Mouse (Mus musculus): ENCODE measurements around the gene Nudt4. TPM values are rescaled to one million over a fixed set of nuclear protein-coding genes. Genes with fewer than 3 reads are reported as not detected.

The Nudt4 gene
- polyA plus RNA-seq, 1 experiment from 2014 or later, result 79.2 TPM

GRCm38 (mm10) chr10:95548154-95548826 lies 15.7 kb downstream of the Nudt4 start:
- no peak overlapping the region for H3K27ac ChIP-seq (replicated peaks)
- no peak overlapping the region for H3K4me3 ChIP-seq
- H3K4me1 ChIP-seq, result peaks cover 14% of the 10 kb centered on the region
- H3K4me2 ChIP-seq (replicated peaks), result no peak overlapping the region
- WGBS, result 86% methylated on average over 11 of the region's 11 CpGs
- peaks cover 31% of the 10 kb centered on the region for H3K36me3 ChIP-seq
- H3K27me3 ChIP-seq, result no peaks in the 10 kb centered on the region
- ATAC-seq (replicated peaks), result no peak
- H3K9me3 ChIP-seq, result no peaks in the 10 kb centered on the region
- no peak overlapping the region for H3K9ac ChIP-seq (replicated peaks)

GRCm38 (mm10) chr10:95546178-95546577 lies 17.8 kb downstream of the Nudt4 start:
- H3K9ac ChIP-seq (replicated peaks), result no peak overlapping the region
- no peak for ATAC-seq (replicated peaks)
- no peaks in the 10 kb centered on the region for H3K9me3 ChIP-seq
- peaks cover 34% of the 10 kb centered on the region for H3K36me3 ChIP-seq
- no peaks in the 10 kb centered on the region for H3K27me3 ChIP-seq
- no peak overlapping the region for H3K27ac ChIP-seq (replicated peaks)
- no peak overlapping the region for H3K4me3 ChIP-seq
- peaks cover 8% of the 10 kb centered on the region; the same call in 1 of the 2 replicates for H3K4me1 ChIP-seq
- no peak overlapping the region for H3K4me2 ChIP-seq (replicated peaks)
- 93% methylated on average over 2 of the region's 2 CpGs for WGBS

GRCm38 (mm10) chr10:95545051-95545450 lies 18.9 kb downstream of the Nudt4 start:
- Histone ChIP-seq H3K36me3 (peaks cover 34% of the 10 kb centered on the region), H3K4me3 (no peak overlapping the region), H3K27me3 (no peaks in the 10 kb centered on the region), H3K9me3 (no peaks in the 10 kb centered on the region), H3K4me1 (peaks cover 8% of the 10 kb centered on the region; the same call in 1 of the 2 replicates), H3K4me2 (replicated peaks) (no peak overlapping the region), H3K27ac (replicated peaks) (peak overlapping the region; percentile 11; the same call in 1 of the 2 replicates), H3K9ac (replicated peaks) (no peak overlapping the region)
- WGBS, result 65% methylated on average over 4 of the region's 4 CpGs
- no peak for ATAC-seq (replicated peaks)

GRCm38 (mm10) chr10:95544651-95545050 lies 19.3 kb downstream of the Nudt4 start:
- peaks cover 32% of the 10 kb centered on the region for H3K36me3 ChIP-seq
- H3K9ac ChIP-seq (replicated peaks), result no peak overlapping the region
- 55% methylated on average over 2 of the region's 2 CpGs for WGBS
- peaks cover 8% of the 10 kb centered on the region; the same call in 1 of the 2 replicates for H3K4me1 ChIP-seq
- H3K4me2 ChIP-seq (replicated peaks), result no peak overlapping the region
- H3K4me3 ChIP-seq, result no peak overlapping the region
- H3K27me3 ChIP-seq, result no peaks in the 10 kb centered on the region
- peak overlapping the region; percentile 11; the same call in 1 of the 2 replicates for H3K27ac ChIP-seq (replicated peaks)
- no peak for ATAC-seq (replicated peaks)
- H3K9me3 ChIP-seq, result no peaks in the 10 kb centered on the region

- no peak for ATAC-seq (replicated peaks)
- H3K4me1 ChIP-seq, result peaks cover 8% of the 10 kb centered on the region; the same call in 1 of the 2 replicates
- H3K27ac ChIP-seq (replicated peaks), result no peak overlapping the region
- H3K36me3 ChIP-seq, result peaks cover 28% of the 10 kb centered on the region
- H3K4me3 ChIP-seq, result no peak overlapping the region
- no peak overlapping the region for H3K9ac ChIP-seq (replicated peaks)
- no peaks in the 10 kb centered on the region for H3K9me3 ChIP-seq
- H3K27me3 ChIP-seq, result no peaks in the 10 kb centered on the region
- H3K4me2 ChIP-seq (replicated peaks), result no peak overlapping the region
Measured at GRCm38 (mm10) chr10:95544004-95544403, 19.9 kb downstream of the Nudt4 start.

GRCm38 (mm10) chr10:95543377-95543776 lies 20.6 kb downstream of the Nudt4 start:
- no peak for ATAC-seq (replicated peaks)

GRCm38 (mm10) chr10:95542916-95543315 lies 21.0 kb downstream of the Nudt4 start:
- Histone ChIP-seq H3K4me1 (peaks cover 8% of the 10 kb centered on the region; the same call in 1 of the 2 replicates), H3K36me3 (peaks cover 20% of the 10 kb centered on the region), H3K4me3 (no peak overlapping the region), H3K9me3 (no peaks in the 10 kb centered on the region), H3K27ac (replicated peaks) (no peak overlapping the region), H3K27me3 (no peaks in the 10 kb centered on the region), H3K9ac (replicated peaks) (no peak overlapping the region), H3K4me2 (replicated peaks) (no peak overlapping the region)
- ATAC-seq (replicated peaks), result no peak
- 90% methylated on average over 4 of the region's 4 CpGs for WGBS

More at GRCm38 (mm10) chr10:95543377-95543776, 20.6 kb downstream of the Nudt4 start:
- Histone ChIP-seq H3K4me2 (replicated peaks) (no peak overlapping the region), H3K9ac (replicated peaks) (no peak overlapping the region), H3K36me3 (peaks cover 24% of the 10 kb centered on the region), H3K27me3 (no peaks in the 10 kb centered on the region), H3K4me1 (peaks cover 8% of the 10 kb centered on the region; the same call in 1 of the 2 replicates), H3K4me3 (no peak overlapping the region), H3K9me3 (no peaks in the 10 kb centered on the region), H3K27ac (replicated peaks) (no peak overlapping the region)
- 84% methylated on average over 2 of the region's 2 CpGs for WGBS

GRCm38 (mm10) chr10:95539841-95540240 lies 24.1 kb downstream of the Nudt4 start:
- no peak for ATAC-seq (replicated peaks)
- H3K4me1 ChIP-seq, result peaks cover 6% of the 10 kb centered on the region; the same call in 1 of the 2 replicates
- H3K27ac ChIP-seq (replicated peaks), result no peak overlapping the region
- no peak overlapping the region for H3K4me2 ChIP-seq (replicated peaks)
- no peaks in the 10 kb centered on the region for H3K9me3 ChIP-seq
- no peak overlapping the region for H3K9ac ChIP-seq (replicated peaks)
- no peaks in the 10 kb centered on the region for H3K27me3 ChIP-seq
- H3K36me3 ChIP-seq, result peaks cover 9% of the 10 kb centered on the region
- no peak overlapping the region for H3K4me3 ChIP-seq
- 93% methylated on average over 3 of the region's 3 CpGs for WGBS

- H3K4me3 ChIP-seq, result no peak overlapping the region
- peaks cover 7% of the 10 kb centered on the region for H3K36me3 ChIP-seq
- H3K27me3 ChIP-seq, result no peaks in the 10 kb centered on the region
- no peak overlapping the region for H3K4me2 ChIP-seq (replicated peaks)
- no peak overlapping the region for H3K9ac ChIP-seq (replicated peaks)
- H3K4me1 ChIP-seq, result 0 out of 2 replicates have a peak, but pooled peaks cover 2% of the 10 kb centered on the region
- no peaks in the 10 kb centered on the region for H3K9me3 ChIP-seq
- no peak for ATAC-seq (replicated peaks)
- no peak overlapping the region for H3K27ac ChIP-seq (replicated peaks)
- WGBS, result 83% methylated on average over 3 of the region's 3 CpGs
Measured at GRCm38 (mm10) chr10:95539260-95539659, 24.7 kb downstream of the Nudt4 start.

GRCm38 (mm10) chr10:95536222-95536541 lies 27.8 kb downstream of the Nudt4 start:
- no peak overlapping the region for H3K9ac ChIP-seq (replicated peaks)
- H3K9me3 ChIP-seq, result no peaks in the 10 kb centered on the region
- no peak overlapping the region for H3K27ac ChIP-seq (replicated peaks)
- ATAC-seq (replicated peaks), result no peak
- H3K4me3 ChIP-seq, result no peak overlapping the region
- H3K36me3 ChIP-seq, result no peaks in the 10 kb centered on the region
- H3K27me3 ChIP-seq, result no peaks in the 10 kb centered on the region
- H3K4me2 ChIP-seq (replicated peaks), result no peak overlapping the region
- peaks cover 6% of the 10 kb centered on the region; the same call in 1 of the 2 replicates for H3K4me1 ChIP-seq
- 83% methylated on average over 6 of the region's 6 CpGs for WGBS

GRCm38 (mm10) chr10:95535399-95536221 lies 28.3 kb downstream of the Nudt4 start:
- ATAC-seq (replicated peaks), result no peak
- no peak overlapping the region for H3K4me3 ChIP-seq
- H3K36me3 ChIP-seq, result no peaks in the 10 kb centered on the region
- no peak overlapping the region for H3K9ac ChIP-seq (replicated peaks)
- H3K4me1 ChIP-seq, result peaks cover 12% of the 10 kb centered on the region
- H3K27me3 ChIP-seq, result no peaks in the 10 kb centered on the region
- H3K4me2 ChIP-seq (replicated peaks), result no peak overlapping the region
- H3K9me3 ChIP-seq, result no peaks in the 10 kb centered on the region
- H3K27ac ChIP-seq (replicated peaks), result no peak overlapping the region
- WGBS, result 84% methylated on average over 8 of the region's 8 CpGs

GRCm38 (mm10) chr10:95533382-95533781 lies 30.6 kb downstream of the Nudt4 start:
- Histone ChIP-seq H3K9ac (replicated peaks) (no peak overlapping the region), H3K4me2 (replicated peaks) (no peak overlapping the region), H3K36me3 (no peaks in the 10 kb centered on the region), H3K4me1 (peaks cover 18% of the 10 kb centered on the region), H3K4me3 (no peak overlapping the region), H3K27me3 (no peaks in the 10 kb centered on the region), H3K9me3 (no peaks in the 10 kb centered on the region), H3K27ac (replicated peaks) (no peak overlapping the region)
- no peak for ATAC-seq (replicated peaks)
- WGBS, result 93% methylated on average over 7 of the region's 7 CpGs

All from forebrain, embryonic 15.5 days (tissue).